Mouse (Mus musculus) liver, embryonic 14.5 days (tissue): ENCODE measurements around the gene Mta3. TPM values are rescaled to one million over a fixed set of nuclear protein-coding genes. Genes with fewer than 3 reads are reported as not detected.
A peak's percentile ranks its signal among the peaks of the same experiment; 100 is the strongest.

Source experiments
- ATAC-seq: fragments of 200-750 bp; cut with Nextera tagmentation; 2 replicates; pipeline ENCODE4 v1.8.0; 2017; ENCODE audit warnings: moderate number of reproducible peaks, mild to moderate bottlenecking, moderate library complexity; ENCODE audit not compliant: insufficient read depth
- DNase-seq, 3 experiments: peaks; one replicate each; pipeline ENCODE4 v3.0.0-alpha.2; 2012 to 2013; ENCODE audit warnings: low read depth in 3 of 3, low spot score in 3 of 3
- H3K27ac ChIP-seq: fragments of 300-500 bp; sonication (generic); 2 replicates; pipeline ENCODE4 v1.5.1; 2014; ENCODE audit warnings: moderate library complexity, mild to moderate bottlenecking, control low read depth, inconsistent platforms
- H3K27me3 ChIP-seq: fragments of 300-500 bp; sonication (generic); 2 replicates; pipeline ENCODE4 v1.6.1; 2014; ENCODE audit warnings: mild to moderate bottlenecking, low read length, moderate library complexity; ENCODE audit not compliant: control insufficient read depth, insufficient read depth
- H3K36me3 ChIP-seq: fragments of 300-500 bp; sonication (generic); replicated peaks from 2 replicates; pipeline ENCODE4 v1.6.1; 2014; ENCODE audit warnings: low read depth; ENCODE audit not compliant: control insufficient read depth, insufficient read depth
- H3K4me1 ChIP-seq, 2 experiments: fragments of 200-500 bp in 1 of 2; fragments of 300-500 bp in 1 of 2; sonication (generic) in 1 of 2; replicated peaks; 2 replicates each; pipeline ENCODE4 v1.6.1; 2012 to 2014; ENCODE audit warnings: antibody characterized with exemption in 1 of 2, inconsistent platforms in 1 of 2, low read length in 1 of 2; ENCODE audit not compliant: control insufficient read depth in 2 of 2, insufficient read depth in 2 of 2
- H3K4me2 ChIP-seq: fragments of 300-500 bp; sonication (generic); 2 replicates; pipeline ENCODE4 v1.6.1; 2014; ENCODE audit warnings: low read depth, mild to moderate bottlenecking, control low read depth, moderate library complexity
- H3K4me3 ChIP-seq, 2 experiments: fragments of 200-500 bp in 1 of 2; fragments of 300-500 bp in 1 of 2; sonication (generic) in 1 of 2; 2 replicates each; pipeline ENCODE4 v1.5.1; 2012 to 2014; ENCODE audit warnings: low read depth in 2 of 2, low read length in 2 of 2, mild to moderate bottlenecking in 2 of 2, control low read depth in 1 of 2, inconsistent platforms in 1 of 2, moderate library complexity in 1 of 2; ENCODE audit not compliant: insufficient read depth in 1 of 2
- H3K9ac ChIP-seq: fragments of 300-500 bp; sonication (generic); replicated peaks from 2 replicates; pipeline ENCODE4 v1.6.1; 2014; ENCODE audit warnings: mild to moderate bottlenecking, control low read depth, moderate library complexity
- H3K9me3 ChIP-seq: fragments of 300-500 bp; sonication (generic); 2 replicates; pipeline ENCODE4 v1.6.1; 2016; ENCODE audit warnings: low read length, mixed read lengths; ENCODE audit not compliant: control insufficient read depth
- CTCF ChIP-seq: IDR thresholded peaks from 2 replicates; pipeline ENCODE4 v1.5.1; 2016; ENCODE audit warnings: antibody characterized with exemption, low read depth, control low read depth
- EP300 ChIP-seq: IDR thresholded peaks from 2 replicates; pipeline ENCODE4 v1.6.1; 2016; ENCODE audit warnings: antibody characterized with exemption, low read depth
- WGBS: fragments of 180-500 bp; shearing (Covaris S2); extraction: QIAGEN DNeasy Blood & Tissue Kit; methylation state at CpG from one replicate; pipeline ENCODE4 v1.1.7; 2014; ENCODE audit not compliant: insufficient replicate concordance; 5-methylcytosine and 5-hydroxymethylcytosine counted together
- polyA plus RNA-seq, 2 experiments: library from polyadenylated mRNA; depleted of rRNA in 1 of 2; stranded (reverse) in 1 of 2; unstranded in 1 of 2; fragments of >200 nt; fragmentation: Nextera tagmentation in 1 of 2; extraction: Ambion mirVana in 1 of 2; gene quantifications; 2 replicates each; pipeline versions ENCODE4 v1.2.1 to v1.2.3; 2012 to 2014

Gene Mta3
- polyA plus RNA-seq, 2 experiments, result 26.7 to 35.5 TPM

GRCm38 (mm10) chr17:83786418-83786817 lies 80.5 kb downstream of the Mta3 start:
- Histone ChIP-seq H3K27ac (no peak overlapping the region), H3K36me3 (peaks cover 22% of the 10 kb centered on the region), H3K4me1 (peaks cover 0 to 5% of the 10 kb centered on the region in 2 experiments; a peak in 1 of 4 replicates), H3K27me3 (no peaks in the 10 kb centered on the region), H3K9ac (no peak overlapping the region), H3K4me2 (no peak overlapping the region), H3K9me3 (no peaks in the 10 kb centered on the region), H3K4me3 (no peak overlapping the region)
- no peak for DNase-seq
- TF ChIP-seq CTCF, result no peak
- TF ChIP-seq EP300, result no peak
- 80% methylated on average over 6 of the region's 6 CpGs for WGBS
- peak; percentile 24 for ATAC-seq

- TF ChIP-seq CTCF, result no peak
- TF ChIP-seq EP300, result no peak
- H3K4me2 ChIP-seq, result no peak overlapping the region
- DNase-seq, result no peak
- no peak overlapping the region for H3K9ac ChIP-seq
- no peak overlapping the region for H3K4me3 ChIP-seq
- WGBS, result 57% methylated on average over 5 of the region's 5 CpGs
- H3K27me3 ChIP-seq, result no peaks in the 10 kb centered on the region
- ATAC-seq, result no peak
- H3K27ac ChIP-seq, result no peak overlapping the region
- H3K4me1 ChIP-seq, result peaks cover 0 to 5% of the 10 kb centered on the region in 2 experiments; a peak in 1 of 4 replicates
- no peaks in the 10 kb centered on the region for H3K9me3 ChIP-seq
- H3K36me3 ChIP-seq, result peaks cover 18% of the 10 kb centered on the region
These were observed 84.2 kb downstream of the Mta3 start for GRCm38 (mm10) chr17:83790158-83790557.

- Histone ChIP-seq H3K4me1 (no peaks in the 10 kb centered on the region; a peak in 1 of 4 replicates), H3K27me3 (no peaks in the 10 kb centered on the region), H3K9ac (no peak overlapping the region), H3K4me2 (no peak overlapping the region), H3K27ac (no peak overlapping the region), H3K4me3 (no peak overlapping the region), H3K9me3 (no peaks in the 10 kb centered on the region), H3K36me3 (peaks cover 18% of the 10 kb centered on the region)
- DNase-seq (no peak), ATAC-seq (no peak)
- 87% methylated on average over 23 of the region's 23 CpGs for WGBS
- TF ChIP-seq EP300 (no peak), CTCF (no peak)
These were observed 86.4 kb downstream of the Mta3 start for GRCm38 (mm10) chr17:83792388-83792787.

- peaks cover 8% of the 10 kb centered on the region for H3K36me3 ChIP-seq
- no peak for DNase-seq
- no peak overlapping the region for H3K27ac ChIP-seq
- TF ChIP-seq EP300 (no peak), CTCF (no peak)
- no peaks in the 10 kb centered on the region for H3K9me3 ChIP-seq
- H3K27me3 ChIP-seq, result no peaks in the 10 kb centered on the region
- H3K4me1 ChIP-seq, result no peaks in the 10 kb centered on the region; a peak in 1 of 4 replicates
- no peak overlapping the region for H3K4me3 ChIP-seq
- H3K9ac ChIP-seq, result no peak overlapping the region
- ATAC-seq, result no peak
- no peak overlapping the region for H3K4me2 ChIP-seq
- 87% methylated on average over 17 of the region's 17 CpGs for WGBS
These were observed 89.2 kb downstream of the Mta3 start for GRCm38 (mm10) chr17:83795121-83795520.

GRCm38 (mm10) chr17:83799506-83800050 lies 93.6 kb downstream of the Mta3 start:
- TF ChIP-seq CTCF (no peak), EP300 (no peak)
- Histone ChIP-seq H3K4me2 (no peak overlapping the region), H3K4me3 (no peak overlapping the region), H3K4me1 (no peaks in the 10 kb centered on the region), H3K9ac (no peak overlapping the region), H3K27me3 (no peaks in the 10 kb centered on the region), H3K36me3 (peaks cover 2% of the 10 kb centered on the region; the same call in 1 of the 2 replicates), H3K27ac (no peak overlapping the region), H3K9me3 (no peaks in the 10 kb centered on the region)
- 88% methylated on average over 11 of the region's 11 CpGs for WGBS
- no peak for DNase-seq
- no peak for ATAC-seq
